Mouse (Mus musculus) cortical plate, adult 2 months (tissue): ENCODE results near the gene C1rl.

Experiments used
- CTCF ChIP-seq: fragments of 200-500 bp; IDR thresholded peaks from 2 replicates; pipeline ENCODE4 v1.5.1; 2011; ENCODE audit warnings: mild to moderate bottlenecking, control low read depth, low read length; ENCODE audit not compliant: insufficient read depth; ENCODE audit errors: extremely low read depth
- POLR2A ChIP-seq: fragments of 200-500 bp; IDR thresholded peaks from 2 replicates; pipeline ENCODE4 v1.6.1; 2011; ENCODE audit warnings: mild to moderate bottlenecking, low read length, control low read depth; ENCODE audit not compliant: insufficient read depth; ENCODE audit errors: extremely low read depth

- TF ChIP-seq POLR2A = no peak
- no peak for TF ChIP-seq CTCF
These were observed 5.4 kb upstream of the C1rl start for GRCm38 (mm10) chr6:124487509-124487908.
